Mouse (Mus musculus) lung, postnatal 0 days (tissue): ENCODE measurements around the gene Cnpy4. TPM values are rescaled to one million over a fixed set of nuclear protein-coding genes. Genes with fewer than 3 reads are reported as not detected.
A peak's percentile ranks its signal among the peaks of the same experiment; 100 is the strongest.

Experiments
- ATAC-seq: fragments of 200-750 bp; cut with Nextera tagmentation; 2 replicates; pipeline ENCODE4 v1.8.0; 2017; ENCODE audit warnings: moderate library complexity
- DNase-seq: peaks from one replicate; pipeline ENCODE4 v3.0.0-alpha.2; 2016; ENCODE audit warnings: low spot score
- H3K27ac ChIP-seq: fragments of 300-500 bp; sonication (generic); 2 replicates; pipeline ENCODE4 v1.5.1; 2014; ENCODE audit warnings: antibody characterized with exemption, mild to moderate bottlenecking, low read length, mixed read lengths
- H3K27me3 ChIP-seq: fragments of 300-500 bp; sonication (generic); replicated peaks from 2 replicates; pipeline ENCODE4 v1.6.1; 2014; ENCODE audit warnings: low read length, mixed read lengths; ENCODE audit not compliant: insufficient read depth
- H3K36me3 ChIP-seq: fragments of 300-500 bp; sonication (generic); 2 replicates; pipeline ENCODE4 v1.6.1; 2014; ENCODE audit warnings: low read length, mixed read lengths; ENCODE audit not compliant: insufficient read depth
- H3K4me1 ChIP-seq: fragments of 300-500 bp; sonication (generic); 2 replicates; pipeline ENCODE4 v1.6.1; 2014; ENCODE audit warnings: antibody characterized with exemption, low read depth, low read length, mixed read lengths; ENCODE audit not compliant: insufficient read depth
- H3K4me2 ChIP-seq: fragments of 300-500 bp; sonication (generic); replicated peaks from 2 replicates; pipeline ENCODE4 v1.6.1; 2014; ENCODE audit warnings: low read depth, mild to moderate bottlenecking, low read length, moderate library complexity, mixed read lengths
- H3K4me3 ChIP-seq: fragments of 300-500 bp; sonication (generic); 2 replicates; pipeline ENCODE4 v1.5.1; 2014; ENCODE audit warnings: low read depth, low read length
- H3K9ac ChIP-seq: fragments of 300-500 bp; sonication (generic); replicated peaks from 2 replicates; pipeline ENCODE4 v1.6.1; 2014; ENCODE audit warnings: low read depth, mild to moderate bottlenecking
- H3K9me3 ChIP-seq: fragments of 300-500 bp; sonication (generic); 2 replicates; pipeline ENCODE4 v1.6.1; 2016; ENCODE audit warnings: low read length, mixed read lengths
- CTCF ChIP-seq: IDR thresholded peaks from 2 replicates; pipeline ENCODE4 v1.5.1; 2016; ENCODE audit warnings: antibody characterized with exemption, mild to moderate bottlenecking
- EP300 ChIP-seq: IDR thresholded peaks from 2 replicates; pipeline ENCODE4 v1.6.1; 2016; ENCODE audit warnings: antibody characterized with exemption, mild to moderate bottlenecking, control low read depth
- WGBS: fragments of 180-500 bp; shearing (Covaris S2); extraction: QIAGEN DNeasy Blood & Tissue Kit; methylation state at CpG from one replicate; pipeline ENCODE4 v1.1.7; 2014; 5-methylcytosine and 5-hydroxymethylcytosine counted together
- polyA plus RNA-seq: library from polyadenylated mRNA; unstranded; fragments of >200 nt; fragmentation: Nextera tagmentation; extraction: Ambion mirVana; gene quantifications from 2 replicates; pipeline ENCODE4 v1.2.1, GENCODE M21; 2015

The Cnpy4 gene
- polyA plus RNA-seq, 1 experiment from 2014 or later = 24.2 TPM

GRCm38 (mm10) chr5:138222111-138222510 is 34.8 kb downstream of the Cnpy4 start:
- no peaks in the 10 kb centered on the region for H3K27me3 ChIP-seq
- no peak for TF ChIP-seq EP300
- peak; percentile 86 for TF ChIP-seq CTCF
- ATAC-seq (no peak), DNase-seq (peak; percentile 79)
- WGBS = 23% methylated on average over 4 of the region's 4 CpGs
- no peaks in the 10 kb centered on the region for H3K9me3 ChIP-seq
- no peaks in the 10 kb centered on the region for H3K36me3 ChIP-seq
- no peak overlapping the region for H3K4me2 ChIP-seq
- H3K4me3 ChIP-seq = no peak overlapping the region
- no peak overlapping the region for H3K27ac ChIP-seq
- H3K9ac ChIP-seq = no peak overlapping the region
- no peaks in the 10 kb centered on the region for H3K4me1 ChIP-seq

- Histone ChIP-seq H3K9ac (no peak overlapping the region), H3K4me3 (no peak overlapping the region), H3K27ac (no peak overlapping the region), H3K4me2 (no peak overlapping the region), H3K9me3 (no peaks in the 10 kb centered on the region), H3K36me3 (no peaks in the 10 kb centered on the region), H3K27me3 (no peaks in the 10 kb centered on the region), H3K4me1 (no peaks in the 10 kb centered on the region)
- 39% methylated on average over 3 of the region's 3 CpGs for WGBS
- ATAC-seq = no peak
- no peak for DNase-seq
- no peak for TF ChIP-seq CTCF
- TF ChIP-seq EP300 = no peak
These were observed 36.0 kb downstream of the Cnpy4 start for GRCm38 (mm10) chr5:138223287-138223686.

GRCm38 (mm10) chr5:138225700-138226099 is 38.4 kb downstream of the Cnpy4 start, which contains the start of gene Nxpe5:
Nxpe5 (plus strand) TSS chr5:138225898.
- Histone ChIP-seq H3K4me3 (no peak within 1 kb of the TSS), H3K36me3 (no peaks in the 10 kb centered on the region), H3K9me3 (no peaks in the 10 kb centered on the region), H3K4me2 (no peak within 1 kb of the TSS), H3K27me3 (no peaks in the 10 kb centered on the region), H3K9ac (no peak within 1 kb of the TSS), H3K4me1 (no peaks in the 10 kb centered on the region), H3K27ac (no peak within 1 kb of the TSS)
- ATAC-seq = no peak
- DNase-seq = no peak
- WGBS = 48% methylated on average over 2 of the region's 2 CpGs
- TF ChIP-seq EP300 (no peak), CTCF (no peak)

GRCm38 (mm10) chr5:138226491-138226890 is 39.2 kb downstream of the Cnpy4 start:
- TF ChIP-seq EP300 (no peak), CTCF (no peak)
- H3K4me2 ChIP-seq = no peak overlapping the region
- WGBS = 73% methylated on average over 4 of the region's 4 CpGs

GRCm38 (mm10) chr5:138227367-138227766 is 40.1 kb downstream of the Cnpy4 start:
- Histone ChIP-seq H3K36me3 (no peaks in the 10 kb centered on the region), H3K9me3 (no peaks in the 10 kb centered on the region), H3K27me3 (no peaks in the 10 kb centered on the region), H3K4me2 (no peak overlapping the region), H3K4me3 (no peak overlapping the region), H3K4me1 (no peaks in the 10 kb centered on the region), H3K27ac (no peak overlapping the region), H3K9ac (no peak overlapping the region)
- 50% methylated on average over 2 of the region's 2 CpGs for WGBS
- TF ChIP-seq CTCF (no peak), EP300 (no peak)
- DNase-seq (no peak), ATAC-seq (no peak)

More at GRCm38 (mm10) chr5:138226491-138226890, 39.2 kb downstream of the Cnpy4 start:
- no peaks in the 10 kb centered on the region for H3K27me3 ChIP-seq
- no peak for DNase-seq
- no peak for ATAC-seq
- H3K27ac ChIP-seq = no peak overlapping the region
- no peaks in the 10 kb centered on the region for H3K9me3 ChIP-seq
- H3K36me3 ChIP-seq = no peaks in the 10 kb centered on the region
- no peaks in the 10 kb centered on the region for H3K4me1 ChIP-seq
- no peak overlapping the region for H3K9ac ChIP-seq
- H3K4me3 ChIP-seq = no peak overlapping the region

GRCm38 (mm10) chr5:138228026-138228425 is 40.7 kb downstream of the Cnpy4 start:
- no peaks in the 10 kb centered on the region for H3K36me3 ChIP-seq
- H3K9me3 ChIP-seq = no peaks in the 10 kb centered on the region
- no peak overlapping the region for H3K4me3 ChIP-seq
- DNase-seq = peak; percentile 11
- WGBS = 48% methylated on average over 3 of the region's 3 CpGs
- H3K27ac ChIP-seq = no peak overlapping the region
- H3K4me1 ChIP-seq = no peaks in the 10 kb centered on the region
- ATAC-seq = no peak
- no peaks in the 10 kb centered on the region for H3K27me3 ChIP-seq
- TF ChIP-seq CTCF (peak; percentile 59), EP300 (no peak)
- H3K9ac ChIP-seq = no peak overlapping the region
- no peak overlapping the region for H3K4me2 ChIP-seq

GRCm38 (mm10) chr5:138229511-138229910 is 42.2 kb downstream of the Cnpy4 start:
- H3K27ac ChIP-seq = no peak overlapping the region
- no peaks in the 10 kb centered on the region for H3K4me1 ChIP-seq
- DNase-seq (no peak), ATAC-seq (no peak)
- H3K9me3 ChIP-seq = no peaks in the 10 kb centered on the region
- H3K27me3 ChIP-seq = no peaks in the 10 kb centered on the region
- H3K36me3 ChIP-seq = no peaks in the 10 kb centered on the region
- no peak overlapping the region for H3K9ac ChIP-seq
- TF ChIP-seq CTCF (no peak), EP300 (no peak)
- H3K4me3 ChIP-seq = no peak overlapping the region
- H3K4me2 ChIP-seq = no peak overlapping the region
- WGBS = 84% methylated on average over 3 of the region's 3 CpGs
